Mouse (Mus musculus) cortical plate, adult 2 months (tissue): ENCODE results near the gene Olfr1396. TPM values are rescaled to one million over a fixed set of nuclear protein-coding genes. Genes with fewer than 3 reads are reported as not detected.

ENCODE experiments used
- H3K27ac ChIP-seq: fragments of 200-500 bp; 2 replicates; pipeline ENCODE4 v1.5.1; 2012; ENCODE audit warnings: low read length, control low read depth, inconsistent platforms; ENCODE audit not compliant: insufficient read depth
- H3K4me1 ChIP-seq: fragments of 200-500 bp; 2 replicates; pipeline ENCODE4 v1.6.1; 2011; ENCODE audit warnings: low read length; ENCODE audit not compliant: control insufficient read depth, insufficient read depth
- H3K4me3 ChIP-seq: fragments of 200-500 bp; 2 replicates; pipeline ENCODE4 v1.5.1; 2011; ENCODE audit warnings: mild to moderate bottlenecking, low read length, control low read depth; ENCODE audit not compliant: insufficient read depth
- CTCF ChIP-seq: fragments of 200-500 bp; IDR thresholded peaks from 2 replicates; pipeline ENCODE4 v1.5.1; 2011; ENCODE audit warnings: mild to moderate bottlenecking, control low read depth, low read length; ENCODE audit not compliant: insufficient read depth; ENCODE audit errors: extremely low read depth
- POLR2A ChIP-seq: fragments of 200-500 bp; IDR thresholded peaks from 2 replicates; pipeline ENCODE4 v1.6.1; 2011; ENCODE audit warnings: mild to moderate bottlenecking, low read length, control low read depth; ENCODE audit not compliant: insufficient read depth; ENCODE audit errors: extremely low read depth
- polyA plus RNA-seq: library from polyadenylated mRNA; depleted of rRNA; stranded (reverse); fragments of >200 nt; gene quantifications from 2 replicates; pipeline ENCODE4 v1.2.3, GENCODE M21; 2012

The Olfr1396 gene
- polyA plus RNA-seq, 1 experiment, result not detected

DNA sequence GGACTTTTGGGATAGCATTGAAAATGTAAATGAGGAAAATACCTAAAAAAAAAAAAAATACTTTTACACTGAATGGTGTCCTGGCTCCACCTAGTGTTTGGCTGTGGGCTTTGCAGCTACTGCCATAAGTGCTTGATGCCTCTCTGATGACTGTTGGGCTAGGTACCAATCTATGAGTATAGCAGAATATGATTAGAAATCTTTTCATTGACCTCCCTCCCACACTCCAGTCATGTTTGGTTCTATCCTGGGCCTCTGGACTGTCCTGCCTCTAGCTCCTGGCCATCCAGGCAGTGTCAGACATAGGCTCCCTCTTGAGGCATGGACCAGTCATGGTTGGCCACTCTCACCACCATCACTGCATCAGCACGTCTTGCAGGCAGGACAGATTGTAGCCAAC is 5.8 kb downstream of the Olfr1396 start:
- Histone ChIP-seq H3K27ac (no peak overlapping the region), H3K4me1 (no peaks in the 10 kb centered on the region; the same call in 1 of the 2 replicates), H3K4me3 (no peak overlapping the region)
- TF ChIP-seq CTCF, result peak; percentile 64
- no peak for TF ChIP-seq POLR2A

DNA sequence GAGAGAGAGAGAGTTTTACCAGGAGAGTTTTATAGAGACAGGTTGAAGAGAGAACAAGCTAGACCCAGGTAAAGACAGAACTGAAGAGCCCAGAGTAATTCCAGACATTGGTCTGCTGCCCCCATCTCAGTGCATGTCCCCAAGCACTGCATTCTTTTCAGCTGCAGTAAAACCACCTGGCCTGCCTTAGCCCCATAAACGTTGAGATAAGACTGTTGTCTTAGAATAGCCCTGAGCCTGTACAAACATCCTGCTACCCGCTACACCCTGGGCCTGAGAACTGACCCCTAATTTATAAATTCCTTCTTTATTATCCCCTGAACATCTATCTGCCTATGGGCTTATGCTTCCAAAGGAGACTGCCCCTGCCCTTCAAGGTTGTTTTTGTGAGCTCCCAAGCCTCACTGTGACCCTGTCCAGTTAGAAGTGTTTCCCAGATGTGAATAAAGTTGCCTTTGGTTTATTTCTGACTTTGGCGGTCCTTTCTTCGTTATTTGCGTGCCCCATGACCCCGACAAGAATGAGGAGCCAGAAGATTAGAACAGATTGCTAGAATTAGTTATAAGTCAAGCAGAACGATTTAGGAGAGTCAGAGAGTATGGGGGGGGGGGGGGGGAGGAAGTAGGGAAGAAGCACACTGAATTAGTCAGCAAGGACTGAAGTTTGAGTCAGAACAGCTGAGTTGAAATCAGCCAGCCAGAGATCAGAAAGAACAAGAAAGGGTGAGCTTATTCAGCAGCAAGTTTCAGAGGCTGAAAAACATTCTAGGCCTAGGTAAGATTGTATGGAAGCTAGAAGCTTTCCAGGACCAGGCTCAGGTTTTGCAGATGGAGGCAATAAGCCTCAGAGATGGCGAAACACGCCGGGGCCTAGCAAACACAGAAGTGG is 6.8 kb downstream of the Olfr1396 start:
- Histone ChIP-seq H3K4me1 (no peaks in the 10 kb centered on the region; the same call in 1 of the 2 replicates), H3K4me3 (no peak overlapping the region), H3K27ac (no peak overlapping the region)
- no peak for TF ChIP-seq POLR2A
- TF ChIP-seq CTCF, result no peak

GRCm38 (mm10) chr11:49105752-49106151 is 8.9 kb downstream of the Olfr1396 start:
- TF ChIP-seq CTCF (no peak), POLR2A (no peak)
- H3K4me1 ChIP-seq, result no peaks in the 10 kb centered on the region
- no peak overlapping the region for H3K27ac ChIP-seq
- H3K4me3 ChIP-seq, result no peak overlapping the region

GRCm38 (mm10) chr11:49103047-49103693 is 11.5 kb downstream of the Olfr1396 start:
- no peaks in the 10 kb centered on the region for H3K4me1 ChIP-seq
- TF ChIP-seq POLR2A (no peak), CTCF (peak; percentile 89)
- H3K27ac ChIP-seq, result no peak overlapping the region
- H3K4me3 ChIP-seq, result no peak overlapping the region

- TF ChIP-seq CTCF (no peak), POLR2A (no peak)
- Histone ChIP-seq H3K27ac (no peak overlapping the region), H3K4me3 (no peak overlapping the region), H3K4me1 (no peaks in the 10 kb centered on the region)
Measured at GRCm38 (mm10) chr11:49101500-49101899, 13.2 kb downstream of the Olfr1396 start.

GRCm38 (mm10) chr11:49100409-49100808 is 14.3 kb downstream of the Olfr1396 start:
- H3K4me3 ChIP-seq, result no peak overlapping the region
- TF ChIP-seq CTCF, result no peak
- TF ChIP-seq POLR2A, result no peak
- H3K4me1 ChIP-seq, result no peaks in the 10 kb centered on the region
- H3K27ac ChIP-seq, result no peak overlapping the region

DNA sequence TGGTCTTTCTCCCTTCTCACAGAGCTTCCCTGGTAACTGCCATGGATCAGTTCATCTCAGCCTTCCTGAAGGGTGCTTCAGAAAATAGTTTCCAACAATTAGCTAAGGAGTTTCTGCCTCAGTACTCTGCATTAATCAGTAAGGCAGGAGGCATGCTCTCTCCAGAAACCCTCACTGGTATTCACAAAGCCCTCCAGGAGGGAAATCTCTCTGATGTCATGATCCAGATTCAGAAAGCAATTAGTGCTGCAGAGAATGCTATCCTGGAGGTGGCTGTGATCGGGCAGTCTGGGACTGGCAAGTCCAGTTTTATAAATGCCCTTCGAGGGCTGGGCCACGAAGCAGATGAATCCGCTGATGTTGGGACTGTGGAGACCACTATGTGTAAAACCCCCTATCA is 19.3 kb downstream of the Olfr1396 start:
- no peak for TF ChIP-seq POLR2A
- TF ChIP-seq CTCF, result no peak
- H3K4me3 ChIP-seq, result no peak overlapping the region
- H3K4me1 ChIP-seq, result no peaks in the 10 kb centered on the region
- H3K27ac ChIP-seq, result no peak overlapping the region

DNA sequence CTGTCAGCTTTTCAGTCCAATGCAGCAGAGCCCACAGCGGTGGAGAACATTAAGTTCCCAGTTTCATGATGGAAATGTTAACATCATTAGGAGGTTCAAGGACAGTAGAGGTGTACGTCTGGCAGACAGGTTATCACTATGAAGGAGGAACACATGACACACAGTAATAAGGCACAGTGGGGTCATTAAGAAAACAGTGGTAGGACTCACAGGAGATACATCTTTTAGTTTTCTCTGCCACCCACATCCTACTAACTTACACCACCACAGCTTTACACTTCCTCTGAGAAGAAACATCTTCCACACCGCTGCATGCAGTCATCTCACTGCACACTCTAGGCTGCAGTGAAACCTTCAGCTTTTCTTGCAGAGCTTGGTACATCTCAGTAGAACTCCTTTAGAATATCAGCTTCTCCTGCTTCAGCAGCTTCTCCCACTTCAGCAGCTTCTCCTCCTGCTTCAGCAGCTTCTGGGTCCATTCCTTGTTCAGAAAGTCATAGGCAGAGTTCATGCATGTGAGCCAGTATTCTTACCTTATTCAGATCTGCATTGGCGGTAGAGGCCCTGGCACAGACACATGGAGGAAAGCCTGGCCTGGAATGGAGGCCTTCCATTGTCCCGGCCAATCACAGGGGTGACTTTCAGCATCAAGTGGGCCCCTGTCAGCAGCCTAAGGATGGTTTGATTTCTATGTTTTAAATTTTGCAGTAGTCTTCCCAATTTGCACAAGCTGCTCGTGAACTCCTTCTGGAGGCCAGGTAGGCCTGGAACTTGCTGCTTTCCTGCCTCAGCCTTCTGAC is 20.6 kb downstream of the Olfr1396 start:
- Histone ChIP-seq H3K27ac (no peak overlapping the region), H3K4me3 (no peak overlapping the region), H3K4me1 (no peaks in the 10 kb centered on the region)
- TF ChIP-seq CTCF (no peak), POLR2A (no peak)

- H3K27ac ChIP-seq, result no peak overlapping the region
- no peak overlapping the region for H3K4me3 ChIP-seq
- TF ChIP-seq CTCF, result no peak
- no peak for TF ChIP-seq POLR2A
- no peaks in the 10 kb centered on the region for H3K4me1 ChIP-seq
Measured at GRCm38 (mm10) chr11:49092786-49093185, 21.9 kb downstream of the Olfr1396 start.

GRCm38 (mm10) chr11:49092053-49092586 is 22.6 kb downstream of the Olfr1396 start:
- Histone ChIP-seq H3K27ac (no peak overlapping the region), H3K4me1 (no peaks in the 10 kb centered on the region), H3K4me3 (no peak overlapping the region)
- TF ChIP-seq CTCF, result no peak
- TF ChIP-seq POLR2A, result no peak
